Mouse (Mus musculus): Measurements from ENCODE around the gene Map3k5. TPM values are rescaled to one million over a fixed set of nuclear protein-coding genes. Genes with fewer than 3 reads are reported as not detected.
"Not testable (repeated sequence)": the region's sequence is repeated elsewhere in the genome, so short reads cannot be mapped to it uniquely, and the experiment has no call there.

The Map3k5 gene
- polyA plus RNA-seq, 1 experiment from 2014 or later: 3.0 TPM

DNA sequence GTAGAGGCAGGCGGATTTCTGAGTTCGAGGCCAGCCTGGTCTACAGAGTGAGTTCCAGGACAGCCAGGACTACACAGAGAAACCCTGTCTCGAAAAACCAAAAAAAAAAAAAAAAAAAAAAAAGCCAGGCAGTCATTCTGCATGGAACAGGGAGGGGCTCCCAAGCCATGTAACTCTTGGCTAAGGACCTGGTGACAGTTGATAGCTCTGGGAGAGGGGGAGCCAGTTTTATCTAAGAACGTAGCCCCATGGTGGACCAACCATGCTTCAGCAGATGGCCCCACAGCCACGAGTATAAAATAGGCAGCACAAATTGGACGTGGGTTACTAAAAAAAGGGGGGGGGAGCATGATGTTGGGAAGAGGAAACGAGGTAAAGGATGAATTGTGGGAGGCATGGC, 37.2 kb downstream of the Map3k5 start:
- not testable (repeated sequence) for ATAC-seq (replicated peaks; ENCODE audit: low FRiP score); H3K4me2 ChIP-seq; H3K27me3 ChIP-seq; H3K36me3 ChIP-seq; H3K9me3 ChIP-seq (replicated peaks); H3K27ac ChIP-seq; H3K9ac ChIP-seq; H3K4me1 ChIP-seq; H3K4me3 ChIP-seq (replicated peaks)
- 82% methylated on average over 6 of the region's 7 CpGs for WGBS

DNA sequence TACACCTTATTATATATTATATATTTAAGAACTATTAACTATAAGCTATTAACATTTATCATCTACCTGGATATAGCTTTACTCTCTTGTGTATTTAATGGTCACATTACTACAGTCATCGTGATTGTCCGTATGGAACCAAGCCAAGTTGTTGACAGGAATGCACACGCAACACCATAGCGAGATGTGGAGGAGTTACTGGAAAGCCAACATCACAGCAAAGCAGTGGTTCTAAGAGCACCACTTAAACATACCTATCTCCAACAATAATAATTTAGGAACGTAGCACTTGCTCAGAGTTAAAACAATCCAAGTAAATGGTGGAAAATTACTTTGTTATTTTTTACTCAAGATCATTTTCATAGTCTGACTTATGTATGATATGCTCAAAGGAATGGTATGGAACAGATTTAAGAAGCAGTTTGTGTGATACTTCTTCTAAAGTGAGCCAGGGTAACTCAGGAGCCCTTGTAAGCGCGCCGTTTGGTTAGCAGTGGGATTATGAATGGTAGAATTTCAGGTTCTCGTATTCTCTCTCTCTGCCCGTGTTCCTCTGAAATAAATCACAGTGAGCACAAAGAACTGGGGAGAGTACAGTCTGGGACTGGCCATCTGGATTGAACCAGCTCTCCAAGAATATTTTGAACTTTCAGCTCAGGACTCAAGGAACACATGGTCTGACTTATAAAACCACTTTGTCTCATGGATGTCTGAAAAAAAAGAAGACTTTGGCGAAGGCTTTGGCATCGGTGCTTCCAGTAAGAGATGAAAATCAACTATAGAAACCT, 39.2 kb downstream of the Map3k5 start:
- Histone ChIP-seq H3K4me1 (peaks cover 7% of the 10 kb centered on the region; the same call in 1 of the 2 replicates), H3K9me3 (replicated peaks) (no peaks in the 10 kb centered on the region), H3K4me2 (no peak overlapping the region), H3K36me3 (no peaks in the 10 kb centered on the region), H3K27ac (no peak overlapping the region), H3K4me3 (replicated peaks) (no peak overlapping the region), H3K9ac (no peak overlapping the region), H3K27me3 (no peaks in the 10 kb centered on the region)
- 71% methylated on average over 12 of the region's 12 CpGs for WGBS
- no peak for ATAC-seq (replicated peaks; ENCODE audit: low FRiP score)

DNA sequence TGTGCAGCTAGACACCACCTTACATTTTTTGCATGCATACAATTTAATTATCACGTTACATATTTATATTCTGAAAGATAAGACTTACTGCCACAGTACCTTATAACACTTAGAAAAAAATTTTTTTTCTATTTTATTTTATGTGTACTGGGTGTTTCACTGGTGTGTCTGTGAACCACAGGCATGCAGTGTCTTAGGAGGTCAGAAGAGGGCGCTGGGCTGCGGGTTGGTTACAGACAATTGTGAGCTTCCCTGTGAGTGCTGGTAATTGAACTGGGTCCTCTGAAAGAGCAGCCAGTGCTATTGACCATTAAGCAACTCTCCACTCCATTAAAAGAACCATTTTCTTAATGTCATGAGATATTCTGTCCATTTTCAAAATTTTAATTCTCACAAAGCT, 43.3 kb downstream of the Map3k5 start:
- Histone ChIP-seq H3K9ac (no peak overlapping the region), H3K4me1 (no peaks in the 10 kb centered on the region), H3K4me3 (replicated peaks) (no peak overlapping the region), H3K9me3 (replicated peaks) (no peaks in the 10 kb centered on the region), H3K4me2 (no peak overlapping the region), H3K27ac (no peak overlapping the region), H3K27me3 (no peaks in the 10 kb centered on the region), H3K36me3 (no peaks in the 10 kb centered on the region)
- no peak for ATAC-seq (replicated peaks; ENCODE audit: low FRiP score)
- 70% methylated on average over 3 of the region's 3 CpGs for WGBS

DNA sequence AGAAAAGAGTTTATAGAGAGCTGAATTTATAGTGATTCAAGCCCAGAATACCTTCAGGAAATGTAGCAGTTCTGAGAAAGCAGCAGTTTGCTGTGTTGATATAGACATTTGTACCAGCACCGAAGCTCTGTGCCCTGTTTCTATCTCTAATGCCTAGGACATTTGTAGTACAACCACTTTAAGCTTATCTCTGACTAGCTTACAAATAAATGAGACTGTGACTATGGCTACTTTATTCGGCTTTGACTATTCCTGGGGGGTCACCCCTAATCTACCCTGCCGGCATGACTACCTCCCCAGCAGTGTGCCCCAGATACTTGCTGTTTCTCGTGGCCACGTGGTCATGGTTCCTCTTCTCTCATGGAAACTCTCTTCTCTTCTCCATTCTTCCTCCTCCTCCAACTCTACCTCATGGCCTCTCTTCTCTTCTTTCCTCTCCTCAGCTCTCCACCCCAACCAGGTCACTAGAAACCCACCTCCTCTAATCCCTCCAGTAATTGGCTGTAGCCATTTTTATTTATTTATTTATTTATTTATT, 44.5 kb downstream of the Map3k5 start:
- H3K4me3 ChIP-seq (replicated peaks): no peak overlapping the region
- no peak overlapping the region for H3K9ac ChIP-seq
- no peaks in the 10 kb centered on the region for H3K36me3 ChIP-seq
- H3K9me3 ChIP-seq (replicated peaks): no peaks in the 10 kb centered on the region
- no peaks in the 10 kb centered on the region for H3K4me1 ChIP-seq
- no peak overlapping the region for H3K4me2 ChIP-seq
- WGBS: 92% methylated on average over 5 of the region's 5 CpGs
- H3K27ac ChIP-seq: no peak overlapping the region
- H3K27me3 ChIP-seq: no peaks in the 10 kb centered on the region
- ATAC-seq (replicated peaks; ENCODE audit: low FRiP score): no peak

DNA sequence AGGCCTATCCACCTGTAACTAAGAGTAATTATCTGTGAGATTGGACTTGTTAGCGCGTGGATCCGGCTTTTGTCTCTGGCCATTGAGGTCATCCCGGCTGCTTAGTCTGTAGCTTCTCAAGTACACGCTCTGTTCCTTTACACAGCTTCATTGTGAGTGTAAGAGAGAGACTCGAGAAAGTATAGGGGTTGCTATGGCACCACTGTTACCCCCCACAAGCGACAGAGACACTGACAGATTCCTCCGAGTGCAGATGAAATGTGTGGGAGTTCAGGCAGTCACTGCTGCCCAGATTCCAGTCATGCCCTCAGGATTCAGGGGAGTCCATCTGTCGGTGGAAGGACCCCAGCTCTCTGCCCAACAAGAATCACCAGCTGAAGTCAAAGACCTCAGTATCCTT, 53.5 kb downstream of the Map3k5 start:
- H3K27me3 ChIP-seq: no peaks in the 10 kb centered on the region
- WGBS: 69% methylated on average over 9 of the region's 9 CpGs
- H3K9me3 ChIP-seq (replicated peaks): no peaks in the 10 kb centered on the region
- no peak overlapping the region for H3K4me3 ChIP-seq (replicated peaks)
- H3K4me2 ChIP-seq: no peak overlapping the region
- H3K9ac ChIP-seq: no peak overlapping the region
- H3K27ac ChIP-seq: no peak overlapping the region
- no peak for ATAC-seq (replicated peaks; ENCODE audit: low FRiP score)
- H3K4me1 ChIP-seq: peaks cover 15% of the 10 kb centered on the region
- H3K36me3 ChIP-seq: no peaks in the 10 kb centered on the region

DNA sequence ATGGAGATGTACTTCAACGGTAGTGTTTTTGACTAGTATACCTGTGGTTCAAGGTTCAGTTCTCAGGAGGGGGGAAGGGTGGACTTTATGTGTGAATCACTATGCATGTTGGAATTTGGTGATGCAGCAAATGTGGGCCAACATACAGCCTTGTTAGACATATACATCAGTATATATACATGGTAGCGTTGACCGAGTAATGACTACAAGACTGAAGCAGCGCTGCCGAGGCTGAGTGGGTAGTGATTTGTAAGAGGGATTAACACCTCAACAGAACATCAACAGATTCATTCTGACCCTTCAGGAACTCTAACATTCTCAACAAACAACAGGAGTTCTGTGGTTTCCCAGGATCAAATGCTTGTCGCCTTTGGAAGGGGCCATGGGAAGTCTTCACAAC, 55.7 kb downstream of the Map3k5 start:
- WGBS: 91% methylated on average over 6 of the region's 6 CpGs

DNA sequence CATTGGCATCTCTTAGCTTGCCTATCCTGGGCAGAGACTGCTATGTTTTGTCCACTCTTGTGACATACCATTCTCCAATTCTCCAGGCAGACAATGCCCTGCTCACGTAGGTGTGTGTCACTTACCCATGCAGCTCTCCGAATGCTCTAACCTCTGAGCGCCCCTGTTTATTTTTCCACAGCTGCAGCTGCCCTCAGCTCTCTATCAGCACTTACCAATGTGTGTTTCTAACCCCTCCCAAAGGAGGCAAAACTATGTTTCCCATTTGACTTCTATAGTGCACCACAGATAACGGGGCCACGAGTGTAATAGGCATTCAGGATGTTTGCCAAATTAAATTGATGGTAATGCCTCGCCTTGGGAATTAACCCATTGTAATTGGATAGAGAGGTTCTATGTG, 56.4 kb downstream of the Map3k5 start:
- Histone ChIP-seq H3K4me2 (no peak overlapping the region), H3K4me1 (peaks cover 29% of the 10 kb centered on the region), H3K36me3 (no peaks in the 10 kb centered on the region), H3K27me3 (no peaks in the 10 kb centered on the region), H3K4me3 (replicated peaks) (no peak overlapping the region), H3K9me3 (replicated peaks) (no peaks in the 10 kb centered on the region), H3K9ac (no peak overlapping the region), H3K27ac (no peak overlapping the region)
- WGBS: 67% methylated on average over 6 of the region's 6 CpGs
- no peak for ATAC-seq (replicated peaks; ENCODE audit: low FRiP score)

More for the DNA sequence above, 55.7 kb downstream of the Map3k5 start:
- no peak for ATAC-seq (replicated peaks; ENCODE audit: low FRiP score)
- Histone ChIP-seq H3K36me3 (no peaks in the 10 kb centered on the region), H3K27ac (no peak overlapping the region), H3K4me1 (peaks cover 24% of the 10 kb centered on the region), H3K9me3 (replicated peaks) (no peaks in the 10 kb centered on the region), H3K4me2 (no peak overlapping the region), H3K27me3 (no peaks in the 10 kb centered on the region), H3K9ac (no peak overlapping the region), H3K4me3 (replicated peaks) (no peak overlapping the region)

DNA sequence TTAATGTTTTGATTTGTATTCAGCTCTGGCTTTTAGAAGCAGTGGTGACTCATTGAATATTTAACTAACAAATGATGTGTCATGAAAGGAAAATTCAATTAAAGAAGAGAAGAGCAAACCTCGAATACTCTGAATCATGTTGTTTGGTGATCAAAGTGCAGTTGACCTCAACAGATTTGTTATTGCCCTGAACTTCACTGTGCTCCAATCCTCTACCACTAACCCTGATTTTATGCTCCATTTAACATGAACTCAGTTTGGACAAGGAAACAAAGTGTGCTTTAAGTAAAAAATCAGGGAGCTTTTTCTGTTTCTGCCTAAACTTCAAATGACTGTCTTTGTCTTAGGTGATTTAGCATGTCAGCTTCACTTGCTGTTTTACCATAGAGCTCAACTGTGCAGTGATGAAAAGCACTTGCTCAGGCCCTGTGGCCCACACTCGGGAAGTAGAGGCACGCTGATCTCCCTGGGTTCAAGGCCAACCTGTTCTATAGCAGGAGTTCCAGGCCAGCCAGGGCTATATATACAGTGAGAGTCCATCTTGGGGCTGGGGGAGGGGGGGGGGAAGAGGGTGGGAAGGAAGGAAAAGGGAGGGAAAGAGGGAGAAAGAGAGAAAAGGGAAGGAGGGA, 57.1 kb downstream of the Map3k5 start:
- WGBS: 48% methylated on average over 3 of the region's 3 CpGs

DNA sequence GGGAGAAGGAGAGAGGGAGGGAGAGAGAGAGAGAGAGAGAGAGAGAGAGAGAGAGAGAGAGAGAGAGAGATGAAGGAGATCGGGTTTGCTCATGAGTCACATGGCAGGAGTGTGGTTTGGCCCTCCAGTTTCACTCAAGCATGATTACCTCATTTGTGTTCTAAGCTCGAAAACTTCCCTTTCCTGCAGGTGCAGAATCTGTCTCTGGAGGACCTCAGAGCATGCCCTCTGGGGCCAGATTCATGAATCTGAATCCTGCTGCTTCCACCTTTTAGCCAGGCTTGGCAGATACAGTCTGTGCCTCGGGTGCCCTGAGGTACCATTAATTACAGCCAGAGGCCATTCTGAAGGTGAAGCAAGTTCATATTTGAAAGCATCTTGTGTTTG, 57.6 kb downstream of the Map3k5 start:
- ATAC-seq (replicated peaks; ENCODE audit: low FRiP score): no peak; the same call in 1 of the 2 replicates
- peaks cover 34% of the 10 kb centered on the region for H3K4me1 ChIP-seq
- WGBS: 25% methylated on average over 3 of the region's 3 CpGs
- no peaks in the 10 kb centered on the region for H3K36me3 ChIP-seq
- H3K27me3 ChIP-seq: no peaks in the 10 kb centered on the region
- no peak overlapping the region for H3K4me3 ChIP-seq (replicated peaks)
- 0 out of 2 replicates have a peak overlapping the region, but pooled peaks have one; percentile 62 for H3K27ac ChIP-seq
- no peak overlapping the region for H3K9ac ChIP-seq
- no peaks in the 10 kb centered on the region for H3K9me3 ChIP-seq (replicated peaks)
- no peak overlapping the region for H3K4me2 ChIP-seq

More for the DNA sequence above, 57.1 kb downstream of the Map3k5 start:
- Histone ChIP-seq H3K27me3 (no peaks in the 10 kb centered on the region), H3K9ac (no peak overlapping the region), H3K4me3 (replicated peaks) (no peak overlapping the region), H3K4me2 (no peak overlapping the region), H3K9me3 (replicated peaks) (no peaks in the 10 kb centered on the region), H3K4me1 (peaks cover 34% of the 10 kb centered on the region), H3K27ac (0 out of 2 replicates have a peak overlapping the region, but pooled peaks have one; percentile 62), H3K36me3 (no peaks in the 10 kb centered on the region)
- 0 out of 2 replicates have a peak, but pooled peaks have one; percentile 49 for ATAC-seq (replicated peaks; ENCODE audit: low FRiP score)

DNA sequence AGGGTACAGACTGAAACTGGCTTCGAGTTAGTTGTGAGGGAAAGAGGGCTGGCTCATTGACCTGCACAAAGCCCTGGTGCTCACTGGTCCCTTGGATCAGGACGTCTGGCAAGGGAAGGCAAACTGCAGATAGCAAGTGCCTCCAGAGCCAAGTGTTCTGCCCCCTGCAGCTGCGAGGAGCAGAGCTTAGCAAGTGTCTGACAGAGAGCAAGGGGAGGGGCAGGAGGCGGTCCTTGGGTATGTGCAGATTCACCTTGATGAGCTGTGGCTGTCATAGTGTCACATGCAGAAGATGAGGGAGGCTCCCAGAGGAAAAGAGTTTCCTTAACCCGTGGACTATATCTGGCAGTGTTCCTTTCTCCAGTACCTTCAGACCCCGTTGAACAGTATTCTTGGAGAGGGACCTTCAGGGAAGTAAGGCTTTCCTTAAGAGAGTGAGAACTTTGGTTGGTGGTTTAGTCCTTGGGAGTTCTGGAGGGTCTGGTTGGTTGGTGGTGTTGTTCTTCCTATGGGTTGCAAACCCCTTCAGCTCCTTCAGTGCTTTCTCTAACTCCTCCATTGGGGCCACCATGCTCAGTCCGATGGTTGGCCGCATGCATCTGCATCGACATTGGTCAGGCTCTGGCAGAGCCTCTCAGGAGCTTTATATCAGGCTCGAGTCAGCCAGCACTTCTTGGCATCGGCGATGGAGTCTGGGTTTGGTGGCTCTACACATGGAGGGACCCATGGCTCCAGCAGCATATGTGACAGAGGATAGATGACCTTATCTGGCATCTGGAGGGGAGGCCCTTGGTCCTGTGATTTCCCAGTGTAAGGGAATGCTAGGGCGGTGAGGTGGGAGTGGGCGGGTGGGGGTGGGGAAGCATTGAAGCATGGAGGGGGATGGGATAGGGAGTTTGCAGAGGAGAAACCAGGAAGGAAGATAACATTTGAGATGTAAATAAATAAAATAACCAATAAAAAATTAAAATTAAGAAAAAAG, 60.5 kb downstream of the Map3k5 start:
- peak overlapping the region; percentile 38; the same call in 1 of the 2 replicates for H3K27ac ChIP-seq
- no peak overlapping the region for H3K4me3 ChIP-seq (replicated peaks)
- H3K36me3 ChIP-seq: no peaks in the 10 kb centered on the region
- peak; percentile 64; the same call in 1 of the 2 replicates for ATAC-seq (replicated peaks; ENCODE audit: low FRiP score)
- no peaks in the 10 kb centered on the region for H3K27me3 ChIP-seq
- WGBS: 57% methylated on average over 14 of the region's 14 CpGs
- no peak overlapping the region for H3K9ac ChIP-seq
- peaks cover 34% of the 10 kb centered on the region for H3K4me1 ChIP-seq
- H3K9me3 ChIP-seq (replicated peaks): 0 out of 2 replicates have a peak, but pooled peaks cover 2% of the 10 kb centered on the region
- no peak overlapping the region for H3K4me2 ChIP-seq

DNA sequence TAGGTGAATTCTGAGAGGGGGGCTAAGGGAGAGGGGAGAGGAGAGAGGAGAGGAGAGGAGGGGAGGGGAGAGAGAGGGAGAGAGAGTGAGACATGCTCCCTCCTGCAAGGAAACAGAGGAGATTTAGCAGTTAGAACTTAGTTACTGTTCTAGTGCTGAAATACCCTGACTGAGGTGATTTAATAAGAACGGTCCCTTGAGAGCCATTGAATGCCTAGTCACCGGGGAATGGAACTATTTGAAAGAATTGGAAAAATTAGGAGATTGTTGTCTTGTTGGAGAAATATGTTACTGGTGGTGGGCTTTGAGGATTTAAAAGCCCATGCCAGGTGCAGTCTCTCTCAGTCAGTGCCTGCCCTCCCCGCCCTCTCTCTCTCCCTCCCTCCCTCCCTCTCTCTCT, 61.9 kb downstream of the Map3k5 start:
- Histone ChIP-seq H3K4me1 (peaks cover 29% of the 10 kb centered on the region), H3K9ac (no peak overlapping the region), H3K36me3 (no peaks in the 10 kb centered on the region), H3K27ac (no peak overlapping the region), H3K9me3 (replicated peaks) (0 out of 2 replicates have a peak, but pooled peaks cover 2% of the 10 kb centered on the region), H3K4me2 (no peak overlapping the region), H3K4me3 (replicated peaks) (no peak overlapping the region), H3K27me3 (no peaks in the 10 kb centered on the region)
- WGBS: 72% methylated on average over 3 of the region's 3 CpGs
- no peak for ATAC-seq (replicated peaks; ENCODE audit: low FRiP score)

Data from kidney, embryonic 15.5 days (tissue).